Mouse (Mus musculus) G1E (cell line): Measurements from ENCODE around the gene Lipo3.

ENCODE experiments used
- CTCF ChIP-seq: IDR thresholded peaks from 2 replicates; pipeline ENCODE4 v1.5.1; 2012; ENCODE audit warnings: low read depth, low read length, inconsistent platforms, mixed read lengths
- GATA1 ChIP-seq: IDR thresholded peaks from 2 replicates; pipeline ENCODE4 v1.6.1; 2012; ENCODE audit warnings: borderline replicate concordance, low read length, inconsistent platforms, mixed read lengths
- POLR2AphosphoS5 ChIP-seq: IDR thresholded peaks from 2 replicates; pipeline ENCODE4 v1.6.1; 2012; ENCODE audit warnings: low read depth, low read length, inconsistent platforms; ENCODE audit not compliant: insufficient replicate concordance
- TAL1 ChIP-seq: conservative IDR thresholded peaks from 2 replicates; pipeline ENCODE4 v1.6.1; 2012; ENCODE audit warnings: low read depth, low read length, inconsistent platforms, mixed read lengths

DNA sequence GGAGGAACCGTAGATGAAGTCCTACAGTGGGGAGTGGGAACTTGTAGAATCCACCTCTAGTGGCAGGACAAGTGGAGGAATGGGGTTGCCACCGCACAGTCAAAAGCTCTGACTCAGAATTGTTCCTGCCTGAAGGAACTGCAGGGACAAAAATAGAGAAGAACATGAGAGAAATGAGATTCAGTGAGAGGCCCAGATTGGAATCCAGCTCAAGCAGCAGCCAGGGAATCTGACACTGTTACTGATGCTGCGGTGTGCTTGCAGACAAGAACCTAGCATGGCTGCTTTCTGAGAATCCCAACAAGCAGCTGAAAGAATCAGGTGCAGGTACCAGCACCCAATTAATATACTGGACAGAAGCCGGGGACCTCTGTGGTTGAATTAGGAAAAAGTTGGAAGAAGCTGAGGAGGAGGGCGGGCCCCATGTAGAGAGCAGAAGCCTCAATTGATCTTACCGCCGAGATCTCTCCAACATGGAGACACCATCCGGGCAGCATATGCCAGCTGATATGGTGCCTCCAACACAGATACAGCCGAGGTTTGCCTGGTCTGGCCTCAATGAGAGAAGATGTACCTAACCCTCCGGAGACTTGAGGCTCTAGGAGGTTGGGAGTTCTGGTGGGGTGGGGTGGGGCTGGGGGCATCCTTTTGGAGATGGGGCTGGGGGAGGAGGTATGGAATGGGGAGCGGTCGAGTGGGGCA, 25.0 kb upstream of the Lipo3 start:
- TF ChIP-seq CTCF = no peak
- no peak for TF ChIP-seq GATA1
- no peak for TF ChIP-seq TAL1
- TF ChIP-seq POLR2AphosphoS5 = no peak
